Mouse (Mus musculus) adipocyte (in vitro differentiated cells): Measurements from ENCODE around the gene Spaar.

ENCODE experiments used
- DNase-seq: peaks from one replicate; pipeline ENCODE4 v3.0.0-alpha.2; 2016; ENCODE audit warnings: low spot score

Spaar gene

GRCm38 (mm10) chr4:43729794-43730550 is at the start of gene Spaar:
TSS of gene Spaar (plus strand) at chr4:43730034.
- DNase-seq, result no peak

- DNase-seq, result no peak
These were observed 39.8 kb upstream of the Spaar start for GRCm38 (mm10) chr4:43690021-43690420.

- DNase-seq, result no peak
These were observed 38.8 kb upstream of the Spaar start for GRCm38 (mm10) chr4:43691026-43691425.

GRCm38 (mm10) chr4:43693806-43694241 is 36.0 kb upstream of the Spaar start:
- peak; percentile 22 for DNase-seq

- no peak for DNase-seq
These were observed 35.2 kb upstream of the Spaar start for GRCm38 (mm10) chr4:43694439-43695248.

GRCm38 (mm10) chr4:43695249-43695671 is 34.6 kb upstream of the Spaar start:
- DNase-seq, result peak; percentile 18

- DNase-seq, result no peak
These were observed 33.3 kb upstream of the Spaar start for GRCm38 (mm10) chr4:43696561-43696960.

- no peak for DNase-seq
These were observed 29.1 kb upstream of the Spaar start, which contains the start of gene Olfr70 for GRCm38 (mm10) chr4:43700707-43701106. TSS of gene Olfr70 (minus strand) at chr4:43700807.

GRCm38 (mm10) chr4:43703439-43703838 is 26.4 kb upstream of the Spaar start:
- no peak for DNase-seq

GRCm38 (mm10) chr4:43703851-43704250 is 26.0 kb upstream of the Spaar start:
- DNase-seq, result peak; percentile 16

GRCm38 (mm10) chr4:43705991-43706390 is 23.8 kb upstream of the Spaar start:
- DNase-seq, result no peak

- no peak for DNase-seq
These were observed 20.0 kb upstream of the Spaar start, which contains the start of gene Olfr71 for GRCm38 (mm10) chr4:43709869-43710268. TSS of gene Olfr71 (minus strand) at chr4:43710255.

GRCm38 (mm10) chr4:43711821-43712220 is 18.0 kb upstream of the Spaar start:
- DNase-seq, result peak; percentile 81

- DNase-seq, result no peak
These were observed 16.1 kb upstream of the Spaar start for GRCm38 (mm10) chr4:43713652-43714219.

- DNase-seq, result no peak
These were observed 9.2 kb upstream of the Spaar start for GRCm38 (mm10) chr4:43720491-43721228.

GRCm38 (mm10) chr4:43722191-43722590 is 7.6 kb upstream of the Spaar start:
- no peak for DNase-seq

- DNase-seq, result peak; percentile 86
These were observed 5.1 kb upstream of the Spaar start for GRCm38 (mm10) chr4:43724764-43725163.

- DNase-seq, result no peak
These were observed 3.4 kb upstream of the Spaar start for GRCm38 (mm10) chr4:43726228-43726993.

- DNase-seq, result peak; percentile 97
These were observed 2.8 kb upstream of the Spaar start, which contains the start of gene Hrct1 for GRCm38 (mm10) chr4:43726995-43727394. TSS of gene Hrct1 (plus strand) at chr4:43727188.

GRCm38 (mm10) chr4:43727718-43728575 is 1.9 kb upstream of the Spaar start:
- DNase-seq, result peak; percentile 55
